8 mouse cellular contexts compared by ENCODE assay signal in genomic region chr11:96034596-96035052, GRCm38 (mm10). TPM values are rescaled to one million over a fixed set of nuclear protein-coding genes. Genes with fewer than 3 reads are reported as not detected.
A peak's percentile ranks its signal among the peaks of the same experiment; 100 is the strongest.
DNase-seq lines count a peak whose midpoint lies in the region; ATAC-seq lines count a peak whose summit lies in the region.

Gene Snf8 (plus strand): TSS chr11:96034885.

- H3K27me3 ChIP-seq in hindbrain, embryonic 11.5 days (ENCODE audit: control insufficient read depth, insufficient read depth, low read length) = no peaks in the 10 kb centered on the region

- no peaks in the 10 kb centered on the region; the same call in 1 of the 2 replicates for H3K4me1 ChIP-seq in hindbrain, embryonic 11.5 days (replicated peaks; ENCODE audit: control insufficient read depth, insufficient read depth, low read length)

- H3K9ac ChIP-seq in hindbrain, embryonic 11.5 days (ENCODE audit: low read depth, low read length) = peak within 1 kb of the TSS; percentile 83

- 2% methylated on average over 29 of the region's 29 CpGs for WGBS in hindbrain, embryonic 11.5 days

- H3K27ac ChIP-seq in hindbrain, embryonic 11.5 days (ENCODE audit: low read depth, low read length) = peak within 1 kb of the TSS; percentile 58; the same call in 1 of the 2 replicates

- peak within 1 kb of the TSS; percentile 87 for H3K4me3 ChIP-seq in hindbrain, embryonic 11.5 days (ENCODE audit: low read depth, low read length)

- H3K4me2 ChIP-seq in hindbrain, embryonic 11.5 days (replicated peaks; ENCODE audit: low read depth, low read length) = peak within 1 kb of the TSS; percentile 86

- H3K9me3 ChIP-seq in hindbrain, embryonic 11.5 days (ENCODE audit: control insufficient read depth, low read length) = no peaks in the 10 kb centered on the region

- ATAC-seq in hindbrain, embryonic 11.5 days (ENCODE audit: low FRiP score) = peak; percentile 47

- DNase-seq in MN1 (ENCODE audit: low spot score) = peak; percentile 92
- DNase-seq in cerebellum, adult 9-10 months = peak; percentile 92
- DNase-seq in frontal cortex, adult 2 months (ENCODE audit: extremely low spot score in 1 of 2, low spot score in 1 of 2) = peak; percentile 86 to 97
- DNase-seq in hindbrain, embryonic 11.5 days (ENCODE audit: low spot score) = peak; percentile 98
- DNase-seq in layer of hippocampus, postnatal 10 days (ENCODE audit: low spot score in 2 of 2) = peak; percentile 96 to 97
- DNase-seq in lung, postnatal 10 days = peak; percentile 96
- peak; percentile 91 for DNase-seq in ovary, postnatal 36 days (ENCODE audit: low spot score)
- DNase-seq in thymus, postnatal 25 days = peak; percentile 94

- no peaks in the 10 kb centered on the region for H3K36me3 ChIP-seq in hindbrain, embryonic 11.5 days (ENCODE audit: control insufficient read depth, insufficient read depth, low read length)

RNA-seq across cellular contexts. Expression of gene Snf8, which starts in this region (rescaled TPM):
- polyA plus RNA-seq in frontal cortex, adult 2 months (2012; rRNA removed) = 84.2 and 87.0 TPM in 2 replicates
- 47.3 and 48.8 TPM in 2 replicates for polyA plus RNA-seq in hindbrain, embryonic 11.5 days (2014; fragmentation: Nextera tagmentation; extraction: Ambion mirVana)
- total RNA-seq in layer of hippocampus, postnatal 10 days (2021) = 10 to 100 TPM; 91.6 to 93.2 TPM

Comparison
In these comparisons a context has a peak if more than half of its experiments do, and no peak if none do; other contexts are left out.
1. Peak in every context shown above with its lines: DNase-seq, ATAC-seq, H3K4me3 ChIP-seq and H3K27ac ChIP-seq.